Mouse (Mus musculus): ENCODE results near the gene Atp13a3. TPM values are rescaled to one million over a fixed set of nuclear protein-coding genes. Genes with fewer than 3 reads are reported as not detected.

Gene Atp13a3
- polyA plus RNA-seq, 1 experiment, result 29.5 TPM

- H3K27ac ChIP-seq (ENCODE audit: insufficient read depth, low read length), result no peak overlapping the region
- H3K4me1 ChIP-seq (ENCODE audit: control insufficient read depth, insufficient read depth, low read length), result no peaks in the 10 kb centered on the region
- TF ChIP-seq CTCF (IDR thresholded peaks at IDR 0.05; ENCODE audit: extremely low read depth, insufficient read depth, low read length), result no peak
- no peak overlapping the region for H3K4me3 ChIP-seq (ENCODE audit: insufficient read depth, low read length)
Observed at GRCm38 (mm10) chr16:30424053-30424452, 18.3 kb upstream of the Atp13a3 start.

GRCm38 (mm10) chr16:30416707-30417106 lies 10.9 kb upstream of the Atp13a3 start:
- TF ChIP-seq CTCF (IDR thresholded peaks at IDR 0.05; ENCODE audit: extremely low read depth, insufficient read depth, low read length), result no peak
- TF ChIP-seq POLR2A (IDR thresholded peaks at IDR 0.05; ENCODE audit: extremely low read depth, insufficient read depth, low read length), result no peak
- H3K4me3 ChIP-seq (ENCODE audit: insufficient read depth, low read length), result no peak overlapping the region
- H3K4me1 ChIP-seq (ENCODE audit: control insufficient read depth, insufficient read depth, low read length), result no peaks in the 10 kb centered on the region
- no peak overlapping the region for H3K27ac ChIP-seq (ENCODE audit: insufficient read depth, low read length)

GRCm38 (mm10) chr16:30416284-30416683 lies 10.5 kb upstream of the Atp13a3 start:
- no peak overlapping the region for H3K4me3 ChIP-seq (ENCODE audit: insufficient read depth, low read length)
- TF ChIP-seq CTCF (IDR thresholded peaks at IDR 0.05; ENCODE audit: extremely low read depth, insufficient read depth, low read length), result no peak
- no peak for TF ChIP-seq POLR2A (IDR thresholded peaks at IDR 0.05; ENCODE audit: extremely low read depth, insufficient read depth, low read length)
- no peak overlapping the region for H3K27ac ChIP-seq (ENCODE audit: insufficient read depth, low read length)
- H3K4me1 ChIP-seq (ENCODE audit: control insufficient read depth, insufficient read depth, low read length), result no peaks in the 10 kb centered on the region

- no peak overlapping the region for H3K27ac ChIP-seq (ENCODE audit: insufficient read depth, low read length)
- TF ChIP-seq POLR2A (IDR thresholded peaks at IDR 0.05; ENCODE audit: extremely low read depth, insufficient read depth, low read length), result no peak
- TF ChIP-seq CTCF (IDR thresholded peaks at IDR 0.05; ENCODE audit: extremely low read depth, insufficient read depth, low read length), result no peak
- H3K4me3 ChIP-seq (ENCODE audit: insufficient read depth, low read length), result no peak overlapping the region
- no peaks in the 10 kb centered on the region for H3K4me1 ChIP-seq (ENCODE audit: control insufficient read depth, insufficient read depth, low read length)
Observed at GRCm38 (mm10) chr16:30412680-30413079, 6.9 kb upstream of the Atp13a3 start.

GRCm38 (mm10) chr16:30410914-30411313 lies 5.1 kb upstream of the Atp13a3 start:
- H3K27ac ChIP-seq (ENCODE audit: insufficient read depth, low read length), result no peak overlapping the region
- no peak overlapping the region for H3K4me3 ChIP-seq (ENCODE audit: insufficient read depth, low read length)
- H3K4me1 ChIP-seq (ENCODE audit: control insufficient read depth, insufficient read depth, low read length), result no peaks in the 10 kb centered on the region
- TF ChIP-seq POLR2A (IDR thresholded peaks at IDR 0.05; ENCODE audit: extremely low read depth, insufficient read depth, low read length) (no peak), CTCF (IDR thresholded peaks at IDR 0.05; ENCODE audit: extremely low read depth, insufficient read depth, low read length) (no peak)

GRCm38 (mm10) chr16:30407513-30407912 lies 1.7 kb upstream of the Atp13a3 start:
- H3K4me3 ChIP-seq (ENCODE audit: insufficient read depth, low read length), result no peak overlapping the region
- H3K4me1 ChIP-seq (ENCODE audit: control insufficient read depth, insufficient read depth, low read length), result no peaks in the 10 kb centered on the region
- TF ChIP-seq POLR2A (IDR thresholded peaks at IDR 0.05; ENCODE audit: extremely low read depth, insufficient read depth, low read length) (no peak), CTCF (IDR thresholded peaks at IDR 0.05; ENCODE audit: extremely low read depth, insufficient read depth, low read length) (no peak)
- H3K27ac ChIP-seq (ENCODE audit: insufficient read depth, low read length), result no peak overlapping the region

GRCm38 (mm10) chr16:30403528-30403927 lies 2.2 kb downstream of the Atp13a3 start:
- no peak overlapping the region for H3K27ac ChIP-seq (ENCODE audit: insufficient read depth, low read length)
- no peak overlapping the region for H3K4me3 ChIP-seq (ENCODE audit: insufficient read depth, low read length)
- TF ChIP-seq CTCF (IDR thresholded peaks at IDR 0.05; ENCODE audit: extremely low read depth, insufficient read depth, low read length), result no peak
- TF ChIP-seq POLR2A (IDR thresholded peaks at IDR 0.05; ENCODE audit: extremely low read depth, insufficient read depth, low read length), result no peak
- no peaks in the 10 kb centered on the region for H3K4me1 ChIP-seq (ENCODE audit: control insufficient read depth, insufficient read depth, low read length)

- TF ChIP-seq POLR2A (IDR thresholded peaks at IDR 0.05; ENCODE audit: extremely low read depth, insufficient read depth, low read length) (no peak), CTCF (IDR thresholded peaks at IDR 0.05; ENCODE audit: extremely low read depth, insufficient read depth, low read length) (no peak)
- Histone ChIP-seq H3K27ac (ENCODE audit: insufficient read depth, low read length) (no peak overlapping the region), H3K4me1 (ENCODE audit: control insufficient read depth, insufficient read depth, low read length) (no peaks in the 10 kb centered on the region), H3K4me3 (ENCODE audit: insufficient read depth, low read length) (no peak overlapping the region)
Observed at GRCm38 (mm10) chr16:30397127-30398057, 8.4 kb downstream of the Atp13a3 start.

GRCm38 (mm10) chr16:30395136-30395535 lies 10.6 kb downstream of the Atp13a3 start:
- H3K4me1 ChIP-seq (ENCODE audit: control insufficient read depth, insufficient read depth, low read length), result no peaks in the 10 kb centered on the region
- H3K4me3 ChIP-seq (ENCODE audit: insufficient read depth, low read length), result no peak overlapping the region
- TF ChIP-seq POLR2A (IDR thresholded peaks at IDR 0.05; ENCODE audit: extremely low read depth, insufficient read depth, low read length) (no peak), CTCF (IDR thresholded peaks at IDR 0.05; ENCODE audit: extremely low read depth, insufficient read depth, low read length) (no peak)

More at GRCm38 (mm10) chr16:30395136-30395535, 10.6 kb downstream of the Atp13a3 start:
- no peak overlapping the region for H3K27ac ChIP-seq (ENCODE audit: insufficient read depth, low read length)
